Mouse (Mus musculus) ovary, adult 18-20 months (tissue): Measurements from ENCODE around the gene 1700028P14Rik.
"Not testable (repeated sequence)": the region's sequence is repeated elsewhere in the genome, so short reads cannot be mapped to it uniquely, and the experiment has no call there.

Experiments
- DNase-seq: peaks from one replicate; pipeline ENCODE4 v3.0.0; 2022; ENCODE audit warnings: low spot score, mixed read lengths

The 1700028P14Rik gene

DNA sequence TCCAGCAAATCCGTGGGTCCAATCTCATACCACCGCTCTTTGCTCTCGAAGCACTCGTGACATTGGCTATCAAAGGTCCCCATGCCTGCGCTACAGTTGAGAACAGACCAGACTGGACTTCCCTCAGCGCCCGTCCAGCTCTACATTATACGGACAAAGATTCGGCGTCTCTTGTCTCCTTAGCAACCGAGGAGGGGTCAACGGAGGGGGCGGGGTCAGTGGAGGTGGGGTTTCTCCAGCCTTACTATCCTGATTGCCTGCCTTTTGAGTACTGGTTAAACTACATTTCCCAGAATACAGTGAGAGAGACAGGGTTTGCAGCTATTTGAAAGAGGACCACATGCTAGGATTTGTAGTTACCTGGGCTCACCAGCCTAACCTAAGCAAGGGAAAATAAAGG lies at the start of gene 1700028P14Rik:
TSS of gene 1700028P14Rik (minus strand) at position 169 of the 400 bp plus-strand sequence.
- DNase-seq: peak; percentile 55

DNA sequence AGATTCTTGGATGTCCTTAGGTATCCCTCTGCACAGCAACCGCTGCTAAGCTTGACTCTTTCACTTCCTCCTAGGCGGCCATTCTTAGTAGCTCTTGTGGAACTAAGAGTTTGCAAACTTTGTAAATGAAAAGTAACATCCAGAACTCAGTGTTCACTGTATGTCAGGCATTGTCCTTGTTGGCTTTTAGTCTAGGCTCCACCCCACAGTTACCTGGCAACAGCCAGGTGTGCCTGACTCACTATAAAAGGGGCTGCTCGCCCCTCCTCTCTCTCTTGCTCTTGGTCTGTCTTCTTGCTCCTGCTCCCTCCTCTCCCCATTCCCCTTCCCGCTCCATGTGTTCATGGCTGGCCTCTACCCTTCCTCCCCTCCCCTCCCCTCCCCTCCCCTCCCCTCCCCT lies 46.5 kb upstream of the 1700028P14Rik start:
- no peak for DNase-seq

DNA sequence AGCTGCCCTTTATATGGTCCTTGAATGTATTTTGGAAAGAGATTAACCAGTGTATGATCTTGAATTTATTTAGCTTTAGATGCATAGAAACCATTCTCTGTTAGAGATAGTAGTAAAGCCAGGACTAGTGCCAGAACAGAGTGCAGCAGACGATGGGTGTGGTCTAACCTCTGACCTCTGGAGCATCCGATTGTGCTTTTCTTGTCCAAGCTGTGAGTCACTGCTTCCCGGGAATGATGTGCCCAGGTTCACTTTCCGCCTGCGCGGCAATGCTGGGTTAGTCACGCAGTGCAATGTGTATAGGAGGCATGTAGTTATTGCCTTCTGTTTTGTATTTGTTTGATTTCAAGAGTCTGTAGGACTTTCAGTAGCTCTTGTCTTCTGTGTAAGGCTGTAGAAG lies 45.8 kb upstream of the 1700028P14Rik start:
- DNase-seq: no peak

DNA sequence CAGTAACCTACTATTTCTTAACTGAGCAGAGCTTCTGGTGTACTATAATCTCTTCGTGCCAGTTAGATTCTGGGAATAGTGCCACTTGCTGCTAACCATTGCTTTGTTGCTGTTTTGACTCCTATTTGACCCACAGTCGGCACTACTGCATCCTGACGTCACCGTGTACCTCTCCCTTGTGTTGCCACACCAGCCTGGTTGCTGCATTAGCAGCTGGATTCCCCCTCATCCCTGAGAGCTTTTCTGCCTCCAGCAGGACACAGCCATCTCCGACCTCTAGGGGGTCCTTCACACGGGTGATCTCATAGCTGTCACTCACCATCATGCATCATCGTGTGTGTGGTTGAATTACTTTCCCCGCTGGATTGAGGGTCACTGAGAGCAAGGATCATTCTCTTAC lies 45.2 kb upstream of the 1700028P14Rik start:
- DNase-seq: no peak

DNA sequence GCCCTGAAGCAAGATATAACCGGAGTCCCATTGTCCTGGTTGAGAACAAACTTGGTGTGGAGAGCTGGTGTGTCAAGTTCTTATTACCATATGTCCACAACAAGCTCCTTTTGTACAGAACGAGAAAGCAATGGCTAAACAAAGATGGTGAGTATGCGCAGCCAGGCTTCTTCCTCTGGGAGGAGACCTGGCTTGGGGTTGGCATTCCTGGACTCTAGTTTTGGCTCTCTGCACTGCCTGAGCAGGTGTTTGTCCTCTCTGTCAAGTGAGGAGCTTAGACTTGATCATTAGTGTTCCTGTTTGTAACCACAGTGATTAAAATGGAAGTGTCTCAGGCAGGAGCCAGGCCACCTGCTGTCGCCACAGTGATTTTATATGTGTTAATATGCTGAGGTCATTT lies 41.7 kb upstream of the 1700028P14Rik start:
- DNase-seq: no peak

DNA sequence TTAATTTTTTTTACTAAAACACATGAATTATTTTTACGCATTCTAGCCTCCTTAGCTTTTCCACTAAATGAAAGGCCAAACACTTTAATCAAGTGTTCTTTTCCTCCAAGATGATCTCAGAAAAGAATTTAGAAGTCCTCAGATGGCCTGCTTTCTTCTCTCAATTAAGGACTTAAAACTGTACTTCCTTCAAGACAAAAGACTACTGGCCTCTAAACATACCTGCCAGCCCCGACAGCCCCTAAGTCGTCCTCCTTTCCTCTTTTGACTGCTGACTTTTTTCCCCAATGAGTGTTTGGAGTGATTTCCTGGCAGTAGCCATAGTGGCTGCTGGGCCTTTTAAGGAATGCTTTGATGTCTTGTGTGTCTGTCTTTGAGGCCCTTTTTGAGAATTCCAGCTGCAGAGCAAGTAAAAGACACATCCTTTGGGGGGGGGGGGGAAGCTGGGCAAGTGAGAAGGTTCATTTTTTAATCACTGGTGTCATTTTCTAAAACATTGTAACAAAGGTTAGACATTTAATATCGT lies 35.9 kb upstream of the 1700028P14Rik start:
- no peak for DNase-seq

DNA sequence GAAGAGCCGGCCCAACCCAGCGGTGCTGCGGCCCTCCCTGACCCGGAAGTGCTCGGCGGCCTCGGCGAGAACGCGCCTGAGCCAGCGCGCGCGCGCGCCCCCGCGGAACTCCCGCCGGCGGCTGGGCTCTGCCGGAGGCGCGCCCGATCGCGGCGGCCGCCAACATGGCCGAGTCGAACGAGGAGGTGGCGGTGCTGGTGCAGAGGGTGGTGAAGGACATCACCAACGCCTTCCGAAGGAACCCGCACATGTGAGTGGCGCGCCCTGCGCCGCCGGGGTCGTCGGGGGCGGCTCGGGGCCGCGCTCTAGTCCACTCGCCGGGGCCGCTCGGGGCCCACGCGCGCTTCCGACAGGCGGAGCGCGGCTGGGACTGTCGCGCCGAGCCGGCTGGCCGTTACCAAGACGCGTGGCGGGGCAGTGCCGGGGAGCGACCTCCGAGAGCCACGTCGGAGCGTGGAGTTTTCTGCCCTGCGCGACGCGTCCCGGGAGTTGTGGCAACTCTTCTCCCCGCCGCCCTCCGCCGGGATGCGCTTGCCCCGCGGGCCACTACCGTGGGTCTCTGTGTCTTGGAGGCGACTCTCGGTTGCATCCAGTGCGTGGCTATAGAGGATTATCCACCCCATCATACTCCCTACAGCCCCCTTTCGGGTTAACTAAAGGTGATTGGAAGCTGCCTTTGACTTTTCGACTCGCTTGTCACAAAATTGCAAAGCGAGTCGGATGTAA lies 34.8 kb upstream of the 1700028P14Rik start, which contains the start of gene Ptar1:
TSS of gene Ptar1 (plus strand) at position 134 of the 726 bp plus-strand sequence.
- DNase-seq: peak; percentile 79

DNA sequence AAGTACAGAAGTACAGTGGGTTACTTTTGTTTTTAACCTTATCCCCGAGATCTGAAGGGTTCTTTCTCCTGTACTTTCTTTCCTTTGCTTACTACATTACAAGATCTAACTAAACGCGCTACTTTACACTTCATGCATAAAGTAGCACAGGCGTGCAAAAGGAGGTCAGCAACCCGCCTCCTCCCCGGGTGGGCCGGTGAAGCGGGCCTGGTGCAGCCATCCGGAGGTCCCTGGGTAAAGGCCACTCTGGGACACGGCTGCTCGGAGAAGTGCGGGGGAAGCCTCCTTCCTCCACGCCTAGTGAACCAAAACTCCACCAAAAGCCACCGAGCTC lies 34.3 kb upstream of the 1700028P14Rik start:
- DNase-seq: no peak

DNA sequence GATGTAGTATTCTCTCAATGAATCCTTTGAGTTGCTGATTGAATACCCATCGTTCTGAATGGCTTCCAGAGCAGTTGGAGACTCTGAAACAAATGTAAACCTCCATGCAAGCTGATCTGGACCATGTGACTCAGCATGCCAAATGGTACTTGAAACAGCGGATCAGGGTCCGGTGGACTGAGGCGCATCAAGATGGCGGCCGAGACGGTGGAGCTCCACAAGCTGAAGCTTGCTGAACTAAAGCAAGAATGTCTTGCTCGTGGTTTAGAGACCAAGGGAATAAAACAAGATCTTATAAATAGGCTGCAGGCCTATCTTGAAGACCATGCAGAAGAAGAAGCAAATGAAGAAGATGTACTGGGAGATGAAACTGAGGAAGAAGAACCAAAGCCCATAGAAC lies 23.0 kb upstream of the 1700028P14Rik start:
- not testable (repeated sequence) for DNase-seq

DNA sequence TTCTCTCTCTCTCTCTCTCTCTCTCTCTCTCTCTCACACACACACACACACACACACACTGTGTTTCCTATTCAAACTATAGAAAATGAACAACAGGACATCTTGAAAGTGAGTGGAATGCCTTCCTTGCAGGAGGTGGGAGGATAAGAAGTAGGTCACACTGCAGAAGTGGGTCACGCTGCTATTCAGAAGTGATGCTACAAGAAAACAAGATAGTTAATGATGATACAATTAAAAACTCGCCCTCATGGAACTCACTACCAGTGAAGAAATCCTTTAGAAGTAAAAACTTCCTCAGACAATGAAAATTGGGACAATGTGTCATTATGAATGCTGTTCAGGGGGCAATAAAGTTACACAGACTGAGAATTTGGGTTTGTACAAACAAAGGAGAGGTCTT lies 20.4 kb upstream of the 1700028P14Rik start:
- no peak for DNase-seq

DNA sequence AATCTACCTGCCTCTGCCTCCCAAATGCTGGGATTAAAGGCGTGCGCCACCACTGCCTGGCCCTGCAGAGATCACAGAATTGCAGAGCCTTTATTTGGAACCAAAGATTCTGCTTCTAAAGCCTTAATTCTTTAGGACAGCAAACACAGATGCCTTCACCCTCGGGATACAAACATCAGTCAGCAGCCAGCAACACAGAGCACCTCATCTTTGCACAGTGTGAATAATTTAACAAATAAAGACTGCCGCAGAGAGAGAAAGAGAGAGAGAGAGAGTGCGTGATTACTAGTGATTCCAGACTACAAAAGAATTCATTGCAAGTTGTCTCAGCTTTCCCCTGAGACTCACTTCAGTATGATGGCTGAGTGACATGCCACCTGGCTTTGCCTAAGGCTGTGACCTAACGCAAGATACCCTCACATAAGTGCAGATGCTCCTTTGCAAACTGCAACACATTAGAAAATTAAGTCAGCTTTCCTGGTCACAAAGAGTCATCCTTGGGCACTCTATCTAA lies 15.6 kb upstream of the 1700028P14Rik start:
- DNase-seq: no peak

DNA sequence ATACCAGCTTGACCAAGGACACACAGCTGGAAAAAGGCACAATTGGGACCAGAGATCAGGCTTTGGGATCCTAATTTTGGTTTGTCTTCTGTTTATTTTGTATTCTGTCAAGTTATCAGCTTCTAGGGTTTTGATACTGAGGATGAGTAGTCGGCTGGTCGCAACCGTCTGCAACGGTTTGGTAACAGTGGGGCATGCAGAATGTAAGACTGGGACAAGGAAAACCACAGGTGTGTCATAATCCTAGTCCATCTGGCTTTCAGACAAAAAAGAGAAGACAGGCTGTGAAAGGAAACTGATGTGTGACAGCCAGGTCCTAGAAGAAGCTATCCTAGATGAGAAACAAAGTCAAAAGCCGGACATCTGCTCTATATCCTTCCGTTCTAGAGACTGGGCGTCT lies 11.5 kb upstream of the 1700028P14Rik start:
- no peak for DNase-seq

DNA sequence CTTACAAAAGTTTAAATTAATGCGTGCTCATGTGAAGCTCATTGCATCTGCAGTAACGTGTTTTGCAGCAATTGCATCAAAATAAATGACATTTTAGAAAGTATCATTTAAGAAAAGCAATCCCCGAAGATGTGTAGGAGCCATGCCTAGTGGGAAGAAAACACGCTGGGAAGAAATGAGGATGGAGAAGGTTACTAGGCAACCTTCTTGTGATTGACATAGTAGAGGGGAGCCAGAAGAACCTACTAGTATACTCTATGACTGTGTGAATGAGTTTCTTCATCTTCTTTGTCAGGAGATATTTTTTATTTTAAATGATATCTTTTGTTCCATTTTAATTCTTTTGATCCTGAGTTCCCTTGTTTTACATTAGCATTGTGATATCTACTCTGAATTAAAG lies 5.7 kb upstream of the 1700028P14Rik start:
- DNase-seq: no peak

DNA sequence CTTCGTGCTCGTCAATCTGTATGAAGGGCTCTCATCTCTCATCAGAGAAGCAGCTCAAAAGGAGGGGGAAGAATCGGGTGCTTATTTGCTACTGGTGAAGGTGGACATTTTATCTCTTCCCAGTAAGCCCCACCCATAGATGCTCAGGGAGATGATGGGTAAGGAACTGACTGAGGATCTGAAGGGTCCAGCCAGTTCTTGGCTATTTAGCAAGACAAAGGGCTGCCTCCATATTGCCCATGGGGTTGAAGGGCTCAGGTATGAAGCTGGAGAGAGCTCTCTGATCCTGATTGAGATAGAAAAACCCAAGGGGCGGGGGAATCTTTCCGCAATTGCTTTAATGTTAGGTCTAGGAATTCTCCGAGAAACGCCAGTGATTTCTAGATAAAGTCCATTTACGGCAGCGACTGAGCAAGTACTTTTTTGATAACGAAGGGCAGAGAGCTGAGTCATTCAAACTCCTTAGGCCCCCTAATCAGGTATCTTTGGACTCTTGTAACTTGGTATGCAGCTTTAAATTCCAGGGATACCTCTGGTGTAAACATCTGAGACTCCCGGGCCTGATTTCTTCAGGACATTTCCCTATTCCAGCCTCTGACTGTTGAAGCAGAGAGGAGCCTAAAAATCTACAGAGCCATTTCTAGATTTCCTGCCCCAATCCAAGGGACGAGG lies 4.8 kb upstream of the 1700028P14Rik start:
- no peak for DNase-seq

DNA sequence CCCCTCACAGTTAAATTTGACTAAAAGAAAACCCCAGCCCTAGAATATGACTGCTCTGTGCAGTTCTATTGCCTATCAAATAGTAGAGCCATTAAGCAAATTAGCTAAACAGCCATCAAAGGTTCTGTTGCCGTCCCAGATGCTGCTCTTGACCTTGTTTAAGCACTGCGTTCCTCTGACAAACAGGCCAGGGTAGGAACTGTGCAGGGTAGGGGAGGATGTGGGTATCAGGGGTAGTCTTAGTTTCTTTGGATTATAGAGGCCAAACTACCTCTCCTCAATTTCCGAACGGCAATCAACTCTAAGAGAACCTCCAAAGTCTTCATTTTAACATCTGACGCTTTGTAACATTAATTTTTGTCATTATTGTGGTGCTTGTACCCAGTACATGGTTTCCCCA lies 542 bp upstream of the 1700028P14Rik start:
- no peak for DNase-seq

DNA sequence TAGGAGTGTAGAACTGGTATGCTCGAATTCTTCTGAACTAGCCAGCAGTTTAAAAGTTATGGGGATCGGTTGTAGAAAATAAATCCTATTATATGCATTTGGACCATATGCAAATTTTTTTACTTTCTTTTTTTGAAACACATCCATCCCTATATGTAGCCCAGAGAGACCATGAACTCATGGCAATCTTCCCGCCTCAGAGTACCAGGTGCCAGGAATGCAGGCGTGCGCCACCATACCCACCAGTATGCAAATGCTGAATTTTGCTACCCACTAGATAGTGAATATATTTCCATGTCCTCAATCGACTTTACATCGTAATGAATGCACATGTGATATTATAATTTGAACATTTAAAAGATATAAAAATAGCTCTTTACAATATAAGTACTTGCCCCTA lies 5.3 kb downstream of the 1700028P14Rik start:
- no peak for DNase-seq

DNA sequence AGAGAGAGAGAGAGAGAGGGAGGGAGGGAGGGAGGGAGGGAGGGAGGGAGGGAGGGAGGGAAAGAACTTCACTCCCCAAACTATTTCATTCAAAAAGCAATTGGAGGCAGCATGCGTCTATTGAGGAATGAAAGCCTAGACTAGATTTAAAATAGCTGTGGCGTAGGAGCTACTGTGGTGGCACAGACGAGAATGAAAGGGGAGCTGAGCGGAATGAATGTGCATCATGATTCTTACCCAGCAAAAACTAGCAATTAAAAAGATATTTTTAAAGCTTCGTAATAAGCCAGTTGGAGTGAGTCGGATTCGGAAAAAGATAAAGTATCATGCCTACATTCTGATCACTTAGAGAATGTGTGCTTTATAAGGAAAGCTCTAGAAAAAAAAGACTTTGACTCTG lies 7.3 kb downstream of the 1700028P14Rik start:
- no peak for DNase-seq

DNA sequence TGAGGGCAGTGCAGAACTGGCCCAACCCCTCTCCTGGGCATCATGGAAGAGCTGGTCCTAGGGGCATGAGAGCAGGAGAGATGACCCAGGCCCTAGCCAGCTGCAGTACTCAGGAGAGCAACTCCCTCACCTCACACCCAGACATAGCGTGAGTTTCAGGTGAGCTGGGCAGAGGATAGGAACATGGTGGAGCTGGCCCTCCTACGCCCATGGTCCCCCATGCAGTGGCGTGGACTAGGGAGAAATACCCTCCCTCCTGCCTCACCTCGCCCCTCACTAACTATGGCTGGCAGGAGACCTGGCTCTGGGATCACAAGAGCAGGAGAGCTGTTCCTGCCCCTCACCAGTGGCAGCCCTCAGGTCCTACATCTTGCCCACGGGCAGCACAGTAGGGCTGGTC lies 8.8 kb downstream of the 1700028P14Rik start:
- no peak for DNase-seq

DNA sequence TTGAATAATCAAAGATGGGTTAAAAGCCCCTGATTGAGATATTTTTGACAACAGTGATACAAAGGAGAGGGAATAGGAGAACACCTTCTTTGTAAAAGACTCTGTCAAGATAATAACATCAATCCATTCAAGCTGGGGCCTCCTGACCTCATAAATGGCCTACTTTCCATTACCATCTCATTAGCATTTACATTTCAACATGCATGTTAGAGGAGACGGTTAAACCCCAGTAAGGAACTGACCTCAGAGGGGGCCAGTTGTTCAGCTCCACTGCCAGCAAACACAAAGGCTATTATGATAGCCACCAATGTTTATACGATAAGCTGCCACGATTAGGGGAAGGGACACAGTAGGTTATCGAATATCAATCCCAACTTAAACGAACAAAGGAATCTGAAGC lies 15.8 kb downstream of the 1700028P14Rik start:
- DNase-seq: no peak

DNA sequence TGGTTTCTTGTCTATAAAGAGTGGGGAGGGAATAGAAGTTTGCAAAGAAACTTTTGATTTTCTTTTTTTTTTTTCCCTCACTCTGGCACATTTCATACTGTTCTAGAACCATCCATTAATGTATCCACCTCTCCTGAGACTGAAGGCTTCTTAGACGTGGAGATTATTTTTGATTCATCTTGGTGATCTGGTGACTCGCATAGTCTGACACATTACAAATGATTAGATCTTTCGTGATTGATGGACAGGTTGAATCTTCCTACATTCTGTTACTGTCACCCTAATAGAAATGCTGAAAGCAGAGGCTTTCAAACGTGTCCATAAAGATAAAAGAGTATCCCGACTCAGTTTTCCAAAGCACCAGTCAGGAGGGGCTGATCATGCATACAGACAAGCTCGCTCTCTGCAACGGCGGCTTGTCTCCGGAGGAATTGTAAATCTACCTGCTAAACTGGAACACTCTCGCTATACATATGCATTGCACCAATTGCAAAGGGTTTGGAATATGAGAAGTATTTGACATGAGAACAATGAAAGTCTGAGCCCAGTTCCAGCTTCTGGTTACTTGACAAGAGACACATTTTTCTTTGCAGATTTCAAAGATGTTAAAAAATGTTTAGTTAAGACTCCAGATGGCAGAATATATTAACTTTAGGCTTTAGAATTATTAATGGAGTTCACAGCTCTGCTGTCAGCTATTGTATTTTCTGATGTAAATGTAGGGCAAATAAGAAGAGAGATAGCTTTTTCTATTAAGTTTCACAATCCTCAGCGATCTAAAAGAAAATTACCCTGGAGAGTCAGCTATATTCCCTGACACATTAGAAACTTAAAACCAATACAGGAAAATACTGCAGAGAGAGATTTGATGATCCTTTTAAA lies 20.8 kb downstream of the 1700028P14Rik start:
- no peak for DNase-seq

DNA sequence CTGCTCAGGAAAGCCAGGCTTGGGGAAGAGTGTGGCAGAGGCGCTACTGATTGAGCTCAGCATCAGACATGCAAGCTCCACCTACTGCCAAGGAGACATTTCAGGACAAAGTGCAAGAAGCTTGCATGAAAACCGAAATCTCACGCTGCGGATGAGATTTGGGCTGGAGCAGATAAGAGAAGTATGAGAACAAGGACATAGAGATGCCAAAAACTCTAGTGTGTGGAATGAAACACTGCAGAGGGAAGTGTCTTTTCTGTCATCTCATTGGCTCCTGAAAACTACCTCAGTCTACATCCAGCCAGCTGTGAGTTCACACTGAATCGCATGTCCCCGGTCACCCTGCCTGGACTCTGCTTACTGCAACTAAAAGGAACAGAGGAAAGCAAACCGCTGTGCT lies 38.3 kb downstream of the 1700028P14Rik start:
- peak; percentile 5 for DNase-seq

DNA sequence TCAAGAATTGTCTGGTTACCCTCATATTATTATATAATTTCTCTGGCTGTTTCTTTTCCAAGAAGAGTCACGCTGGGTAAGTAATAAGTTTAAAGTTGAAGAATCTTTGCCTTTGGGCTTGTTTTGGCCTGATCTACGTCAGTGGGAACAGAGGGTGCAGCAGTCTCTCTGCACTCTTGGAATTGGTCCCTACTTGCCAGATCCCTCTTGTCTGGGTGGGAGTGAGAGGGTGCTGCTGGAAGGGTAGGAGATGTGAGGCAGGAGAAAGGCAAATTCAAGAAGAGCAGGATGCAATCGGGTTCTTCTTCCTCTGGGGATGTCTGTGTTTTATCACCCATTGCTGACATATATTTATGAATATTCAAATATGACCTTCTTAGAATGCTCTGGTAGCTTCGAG lies 42.9 kb downstream of the 1700028P14Rik start:
- no peak for DNase-seq
